Mouse (Mus musculus) urinary bladder, postnatal 4 days (tissue): ENCODE data around the gene Ces2b.
"Not testable (repeated sequence)": the region's sequence is repeated elsewhere in the genome, so short reads cannot be mapped to it uniquely, and the experiment has no call there.

Source experiments
- DNase-seq, 2 experiments: peaks; one replicate each; pipeline ENCODE4 v3.0.0; 2021 to 2022; ENCODE audit warnings: low spot score in 2 of 2

Gene Ces2b

GRCm38 (mm10) chr8:104831440-104831839 lies at the start of gene Ces2b:
Gene Ces2b, plus strand, starts transcription at chr8:104831572.
- no peak for DNase-seq

GRCm38 (mm10) chr8:104787049-104787448 lies 44.3 kb upstream of the Ces2b start:
- DNase-seq: no peak

GRCm38 (mm10) chr8:104788929-104789328 lies 42.4 kb upstream of the Ces2b start:
- DNase-seq: no peak

GRCm38 (mm10) chr8:104789886-104790680 lies 41.3 kb upstream of the Ces2b start:
- DNase-seq: no peak

- DNase-seq: no peak
Observed at GRCm38 (mm10) chr8:104799385-104799784, 32.0 kb upstream of the Ces2b start.

- no peak for DNase-seq
Observed at GRCm38 (mm10) chr8:104806127-104806526, 25.2 kb upstream of the Ces2b start.

- DNase-seq: no peak
Observed at GRCm38 (mm10) chr8:104808542-104809413, 22.6 kb upstream of the Ces2b start.

- DNase-seq: no peak
Observed at GRCm38 (mm10) chr8:104809436-104809835, 21.9 kb upstream of the Ces2b start.

- DNase-seq: no peak
Observed at GRCm38 (mm10) chr8:104826912-104827311, 4.5 kb upstream of the Ces2b start.

- no peak for DNase-seq
Observed at GRCm38 (mm10) chr8:104828221-104828620, 3.2 kb upstream of the Ces2b start.

- DNase-seq: no peak
Observed at GRCm38 (mm10) chr8:104841360-104842078, 10.1 kb downstream of the Ces2b start.

GRCm38 (mm10) chr8:104846831-104847230 lies 15.5 kb downstream of the Ces2b start, which contains the start of gene Ces2c:
Gene Ces2c, plus strand, starts transcription at chr8:104847068.
- no peak for DNase-seq

GRCm38 (mm10) chr8:104847741-104848462 lies 16.5 kb downstream of the Ces2b start:
- DNase-seq: no peak

- DNase-seq: not testable (repeated sequence)
Observed at GRCm38 (mm10) chr8:104866844-104867531, 35.6 kb downstream of the Ces2b start.

- DNase-seq: not testable (repeated sequence)
Observed at GRCm38 (mm10) chr8:104868876-104869275, 37.5 kb downstream of the Ces2b start.

GRCm38 (mm10) chr8:104886223-104886926 lies 55.0 kb downstream of the Ces2b start:
- not testable (repeated sequence) for DNase-seq
